In genomic region chr6:23360596-23360995, GRCm38 (mm10) we compare ENCODE assay signal across 24 mouse cellular contexts.
A peak's percentile ranks its signal among the peaks of the same experiment; 100 is the strongest.
DNase-seq lines count a peak whose midpoint lies in the region; ATAC-seq lines count a peak whose summit lies in the region.
"Had no signal": no experiment of that assay in that cellular context is flagged by ENCODE, and none has a peak within 500 bp of the region (broad histone marks: within the 10 kb centered on the region; RNA-seq: fewer than 3 reads in every experiment).

No protein-coding gene starts in this region.

- no peak overlapping the region for H3K27ac ChIP-seq in embryonic facial prominence, embryonic 14.5 days (replicated peaks; ENCODE audit: low read depth, low read length)
- no peak overlapping the region for H3K27ac ChIP-seq in embryonic facial prominence, embryonic 10.5 days (replicated peaks)
- no peak overlapping the region for H3K27ac ChIP-seq in kidney, embryonic 15.5 days
- no peak overlapping the region for H3K27ac ChIP-seq in midbrain, embryonic 13.5 days
- no peak overlapping the region for H3K27ac ChIP-seq in midbrain, embryonic 14.5 days (replicated peaks; ENCODE audit: low read depth, low read length)
- H3K27ac ChIP-seq: embryonic facial prominence, embryonic 13.5 days; forebrain, embryonic 13.5 days; forebrain, embryonic 15.5 days had no signal

- H3K9ac ChIP-seq in embryonic facial prominence, embryonic 14.5 days (ENCODE audit: low read depth, low read length): no peak overlapping the region
- no peak overlapping the region for H3K9ac ChIP-seq in kidney, embryonic 15.5 days
- H3K9ac ChIP-seq in midbrain, embryonic 13.5 days (replicated peaks): no peak overlapping the region
- H3K9ac ChIP-seq in midbrain, embryonic 14.5 days (replicated peaks; ENCODE audit: low read length): no peak overlapping the region
- H3K9ac ChIP-seq: embryonic facial prominence, embryonic 13.5 days; forebrain, embryonic 13.5 days; forebrain, embryonic 15.5 days; forebrain, postnatal 0 days had no signal

- no peak overlapping the region for H3K4me3 ChIP-seq in embryonic facial prominence, embryonic 14.5 days (ENCODE audit: low read depth, low read length)
- H3K4me3 ChIP-seq in embryonic facial prominence, embryonic 10.5 days: no peak overlapping the region
- H3K4me3 ChIP-seq in kidney, embryonic 15.5 days (replicated peaks): no peak overlapping the region
- no peak overlapping the region for H3K4me3 ChIP-seq in midbrain, embryonic 13.5 days (replicated peaks)
- no peak overlapping the region for H3K4me3 ChIP-seq in midbrain, embryonic 14.5 days (replicated peaks; ENCODE audit: low read depth, low read length)
- H3K4me3 ChIP-seq: embryonic facial prominence, embryonic 13.5 days; forebrain, embryonic 13.5 days; forebrain, embryonic 15.5 days had no signal

- no peaks in the 10 kb centered on the region for H3K36me3 ChIP-seq in embryonic facial prominence, embryonic 14.5 days (ENCODE audit: control insufficient read depth, insufficient read depth, low read length)
- no peaks in the 10 kb centered on the region for H3K36me3 ChIP-seq in embryonic facial prominence, embryonic 10.5 days (replicated peaks)
- H3K36me3 ChIP-seq in kidney, embryonic 15.5 days: no peaks in the 10 kb centered on the region
- H3K36me3 ChIP-seq in midbrain, embryonic 13.5 days: no peaks in the 10 kb centered on the region
- H3K36me3 ChIP-seq in midbrain, embryonic 14.5 days (ENCODE audit: control insufficient read depth, insufficient read depth, low read length): no peaks in the 10 kb centered on the region
- H3K36me3 ChIP-seq: embryonic facial prominence, embryonic 13.5 days; forebrain, embryonic 15.5 days; G1E had no signal

- WGBS in embryonic facial prominence, embryonic 14.5 days: 77% methylated on average over 2 of the region's 2 CpGs
- 76% methylated on average over 2 of the region's 2 CpGs for WGBS in embryonic facial prominence, embryonic 10.5 days
- WGBS in kidney, embryonic 15.5 days: 35% methylated on average over 2 of the region's 2 CpGs
- 62% methylated on average over 2 of the region's 2 CpGs for WGBS in midbrain, embryonic 13.5 days
- 66% methylated on average over 2 of the region's 2 CpGs for WGBS in midbrain, embryonic 14.5 days

- H3K9me3 ChIP-seq in embryonic facial prominence, embryonic 14.5 days (ENCODE audit: control insufficient read depth, low read length): no peaks in the 10 kb centered on the region
- H3K9me3 ChIP-seq in embryonic facial prominence, embryonic 10.5 days: no peaks in the 10 kb centered on the region
- no peaks in the 10 kb centered on the region for H3K9me3 ChIP-seq in kidney, embryonic 15.5 days (replicated peaks)
- no peaks in the 10 kb centered on the region for H3K9me3 ChIP-seq in midbrain, embryonic 13.5 days
- H3K9me3 ChIP-seq in midbrain, embryonic 14.5 days (ENCODE audit: control insufficient read depth, low read length): no peaks in the 10 kb centered on the region
- H3K9me3 ChIP-seq: embryonic facial prominence, embryonic 13.5 days; forebrain, embryonic 13.5 days; forebrain, embryonic 15.5 days; G1E had no signal

- DNase-seq in embryonic facial prominence, embryonic 14.5 days (ENCODE audit: low spot score): no peak
- no peak for DNase-seq in embryonic facial prominence, embryonic 10.5 days (ENCODE audit: low spot score)
- DNase-seq in kidney, adult 18-20 months: no peak
- no peak for DNase-seq in midbrain, embryonic 14.5 days
- DNase-seq: adrenal gland, adult 8-10 months; adrenal gland, postnatal 14 days; adrenal gland, postnatal 36 days; B cell, adult 2 months; cerebellum, adult 11-12 months; cerebellum, adult 2 months; cerebellum, adult 9-10 months; cerebellum, postnatal 10 days; cerebellum, postnatal 25 days; forebrain, postnatal 0 days had no signal

- no peaks in the 10 kb centered on the region for H3K27me3 ChIP-seq in embryonic facial prominence, embryonic 14.5 days (replicated peaks; ENCODE audit: control insufficient read depth, insufficient read depth, low read length)
- no peaks in the 10 kb centered on the region for H3K27me3 ChIP-seq in embryonic facial prominence, embryonic 10.5 days (replicated peaks; ENCODE audit: low read depth, poor library complexity, severe bottlenecking)
- H3K27me3 ChIP-seq in kidney, embryonic 15.5 days: no peaks in the 10 kb centered on the region
- 0 out of 2 replicates have a peak, but pooled peaks cover 7% of the 10 kb centered on the region for H3K27me3 ChIP-seq in midbrain, embryonic 13.5 days
- H3K27me3 ChIP-seq in midbrain, embryonic 14.5 days (ENCODE audit: control insufficient read depth, insufficient read depth, low read length): no peaks in the 10 kb centered on the region
- H3K27me3 ChIP-seq: CH12.LX; embryonic facial prominence, embryonic 13.5 days; forebrain, embryonic 15.5 days had no signal

- 0 out of 2 replicates have a peak, but pooled peaks have one; percentile 41 for ATAC-seq in embryonic facial prominence, embryonic 14.5 days (ENCODE audit: low read depth)
- ATAC-seq in kidney, embryonic 15.5 days (replicated peaks; ENCODE audit: low FRiP score): peak; percentile 82; the same call in 1 of the 2 replicates
- peak; percentile 16; the same call in 1 of the 2 replicates for ATAC-seq in midbrain, embryonic 13.5 days
- no peak for ATAC-seq in midbrain, embryonic 14.5 days (ENCODE audit: low FRiP score, low TSS enrichment)
- ATAC-seq: activated CD4-positive, CD25-positive, alpha-beta regulatory T cell, adult 4 months; CD4-positive, CD25-positive, alpha-beta regulatory T cell, adult 4 months; forebrain, embryonic 13.5 days; forebrain, embryonic 15.5 days; forebrain, postnatal 0 days; Patski had no signal

- H3K4me1 ChIP-seq in embryonic facial prominence, embryonic 14.5 days (ENCODE audit: control insufficient read depth, insufficient read depth, low read length): no peaks in the 10 kb centered on the region
- H3K4me1 ChIP-seq in embryonic facial prominence, embryonic 10.5 days: no peaks in the 10 kb centered on the region; the same call in 1 of the 2 replicates
- H3K4me1 ChIP-seq in kidney, embryonic 15.5 days: no peaks in the 10 kb centered on the region
- peaks cover 8% of the 10 kb centered on the region; the same call in 1 of the 2 replicates for H3K4me1 ChIP-seq in midbrain, embryonic 13.5 days (replicated peaks)
- H3K4me1 ChIP-seq in midbrain, embryonic 14.5 days (ENCODE audit: control insufficient read depth, insufficient read depth, low read length): 0 out of 2 replicates have a peak, but pooled peaks cover 4% of the 10 kb centered on the region
- H3K4me1 ChIP-seq: embryonic facial prominence, embryonic 13.5 days; forebrain, embryonic 15.5 days had no signal

- no peak overlapping the region for H3K4me2 ChIP-seq in embryonic facial prominence, embryonic 14.5 days (ENCODE audit: low read depth, low read length)
- H3K4me2 ChIP-seq in kidney, embryonic 15.5 days: no peak overlapping the region
- H3K4me2 ChIP-seq in midbrain, embryonic 13.5 days (replicated peaks): no peak overlapping the region
- H3K4me2 ChIP-seq in midbrain, embryonic 14.5 days (ENCODE audit: low read length): no peak overlapping the region
- H3K4me2 ChIP-seq: embryonic facial prominence, embryonic 13.5 days; forebrain, embryonic 13.5 days; forebrain, embryonic 15.5 days had no signal
